Mouse (Mus musculus) myocyte (in vitro differentiated cells): ENCODE data around the gene Cse1l. TPM values are rescaled to one million over a fixed set of nuclear protein-coding genes. Genes with fewer than 3 reads are reported as not detected.

Source experiments
- H3K27me3 ChIP-seq: one replicate; pipeline ENCODE4 v1.6.1; 2011; ENCODE audit not compliant: control insufficient read depth, insufficient read depth, insufficient read length
- H3K36me3 ChIP-seq: one replicate; pipeline ENCODE4 v1.6.1; 2011; ENCODE audit not compliant: control insufficient read depth, insufficient read depth
- H3K4me2 ChIP-seq: one replicate; pipeline ENCODE4 v1.6.1; 2011; ENCODE audit warnings: low read depth, control low read depth
- H3K4me3 ChIP-seq: one replicate; pipeline ENCODE4 v1.5.1; 2011; ENCODE audit warnings: mild to moderate bottlenecking, control low read depth, moderate library complexity
- H3K79me2 ChIP-seq: one replicate; pipeline ENCODE4 v1.6.1; 2011; ENCODE audit not compliant: control insufficient read depth, insufficient read depth
- H3ac ChIP-seq: one replicate; pipeline ENCODE4 v1.6.1; 2011; ENCODE audit not compliant: control insufficient read depth, insufficient read length
- CEBPB ChIP-seq: IDR thresholded peaks from 2 replicates; pipeline ENCODE4 v1.6.1; 2011; ENCODE audit warnings: mild to moderate bottlenecking, moderate library complexity; ENCODE audit not compliant: poor library complexity, insufficient read depth, severe bottlenecking
- E2F4 ChIP-seq: IDR thresholded peaks from one replicate; pipeline ENCODE4 v1.6.1; 2011; ENCODE audit warnings: mild to moderate bottlenecking, control low read depth, moderate library complexity; ENCODE audit not compliant: insufficient read depth
- MAX ChIP-seq: IDR thresholded peaks from one replicate; pipeline ENCODE4 v1.6.1; 2011; ENCODE audit warnings: low read depth, mild to moderate bottlenecking, control low read depth
- MYOD1 ChIP-seq, 3 experiments: IDR thresholded peaks; one replicate each; pipeline ENCODE4 v1.6.1; 2011; ENCODE audit warnings: control low read depth in 2 of 3, low read depth in 2 of 3, mild to moderate bottlenecking in 2 of 3, moderate library complexity in 1 of 3; ENCODE audit not compliant: insufficient read length in 2 of 3, control insufficient read depth in 1 of 3
- MYOG ChIP-seq, 3 experiments: IDR thresholded peaks; one replicate each; pipeline ENCODE4 v1.6.1; 2011; ENCODE audit warnings: control low read depth in 2 of 3, low read depth in 2 of 3, mild to moderate bottlenecking in 2 of 3; ENCODE audit not compliant: insufficient read length in 2 of 3, control insufficient read depth in 1 of 3, insufficient read depth in 1 of 3
- POLR2A ChIP-seq: IDR thresholded peaks from one replicate; pipeline ENCODE4 v1.6.1; 2011; ENCODE audit warnings: low read depth, mild to moderate bottlenecking, control low read depth, moderate library complexity; ENCODE audit not compliant: insufficient read length
- POLR2AphosphoS2 ChIP-seq: IDR thresholded peaks from one replicate; pipeline ENCODE4 v1.6.1; 2011; ENCODE audit warnings: low read depth, control low read depth; ENCODE audit not compliant: insufficient read length
- REST ChIP-seq: IDR thresholded peaks from one replicate; pipeline ENCODE4 v1.6.1; 2011; ENCODE audit warnings: mild to moderate bottlenecking, control low read depth, moderate library complexity; ENCODE audit not compliant: insufficient read depth, insufficient read length
- SRF ChIP-seq: IDR thresholded peaks from one replicate; pipeline ENCODE4 v1.6.1; 2011; ENCODE audit warnings: low read depth; ENCODE audit not compliant: control insufficient read depth, insufficient read length
- TCF12 ChIP-seq: IDR thresholded peaks from one replicate; pipeline ENCODE4 v1.6.1; 2011; ENCODE audit warnings: mild to moderate bottlenecking, control low read depth; ENCODE audit not compliant: poor library complexity, insufficient read depth, severe bottlenecking
- TCF3 ChIP-seq: IDR thresholded peaks from one replicate; pipeline ENCODE4 v1.6.1; 2011; ENCODE audit warnings: low read depth, control low read depth; ENCODE audit not compliant: insufficient read length
- USF1 ChIP-seq: IDR thresholded peaks from one replicate; pipeline ENCODE4 v1.6.1; 2011; ENCODE audit warnings: low read depth, mild to moderate bottlenecking, control low read depth, moderate library complexity
- polyA plus RNA-seq: library from polyadenylated mRNA; unstranded; fragments of >200 nt; fragmentation: generic; extraction: Trizol; gene quantifications from one replicate; pipeline ENCODE4 v1.2.1, GENCODE M21; 2012; ENCODE audit warnings: missing spikeins

The Cse1l gene
- polyA plus RNA-seq, 1 experiment = 26.7 TPM

DNA sequence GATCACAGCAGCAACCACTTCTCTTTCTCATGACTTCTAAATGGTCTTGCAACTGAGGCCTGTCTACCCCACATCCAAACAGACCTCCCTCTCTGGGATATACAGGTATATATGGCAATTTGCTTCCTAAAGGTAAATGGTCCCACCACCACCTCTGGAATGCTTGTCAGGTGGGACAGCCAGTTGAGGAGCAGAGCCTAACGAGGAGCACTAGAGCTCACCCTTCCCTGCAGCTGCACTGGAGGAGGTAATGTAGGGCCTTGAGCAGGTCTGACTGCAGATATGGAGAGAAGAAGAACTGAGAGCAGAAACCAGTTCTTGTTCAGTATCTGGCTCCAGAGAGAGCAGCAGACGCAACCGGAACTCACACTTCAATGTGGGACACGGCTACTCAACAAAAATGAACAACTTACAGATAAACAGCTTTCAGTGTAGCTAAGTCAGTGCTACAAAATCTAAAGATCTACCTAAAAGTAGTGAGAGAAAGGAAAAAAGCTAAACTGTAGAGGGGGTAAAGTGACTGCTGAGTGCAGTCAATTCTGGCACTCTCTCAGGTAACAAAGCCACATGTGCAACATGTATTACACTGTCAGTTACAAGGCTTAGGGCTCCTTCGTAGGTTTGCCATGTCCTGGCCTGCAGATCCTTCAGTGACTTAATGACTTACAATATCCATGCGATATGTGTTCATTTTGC is 68.5 kb downstream of the Cse1l start:
- TF ChIP-seq MYOG (IDR thresholded peaks at IDR 0.05; ENCODE audit: control insufficient read depth in 1 of 3, insufficient read depth in 1 of 3, insufficient read length in 2 of 3, low read depth in 2 of 3) (no peak), SRF (no peak), CEBPB (no peak), E2F4 (no peak)
- Histone ChIP-seq H3K27me3 (no peaks in the 10 kb centered on the region), H3K4me2 (no peak overlapping the region), H3ac (no peak overlapping the region), H3K4me3 (no peak overlapping the region), H3K36me3 (no peaks in the 10 kb centered on the region), H3K79me2 (peaks cover 99% of the 10 kb centered on the region)

DNA sequence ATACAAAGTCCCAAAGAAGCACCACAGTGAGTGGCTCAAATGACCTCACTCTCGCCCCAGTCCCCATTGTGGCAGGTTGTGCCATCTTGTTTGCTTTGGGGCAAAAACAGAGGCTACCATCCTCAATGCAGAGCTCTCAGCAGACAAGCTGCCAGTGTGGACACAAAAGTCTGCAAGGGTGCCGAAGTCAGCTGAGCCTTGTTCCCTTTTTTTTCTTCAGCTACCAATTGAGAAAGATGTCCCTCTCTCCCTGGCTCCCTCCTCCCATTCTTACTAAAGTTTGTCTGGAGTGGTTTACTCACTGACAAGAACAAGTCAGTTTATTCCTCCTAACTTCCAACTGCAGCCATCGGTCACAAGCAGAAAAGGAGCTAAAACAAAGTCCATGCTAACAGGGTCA is 70.5 kb downstream of the Cse1l start:
- Histone ChIP-seq H3ac (no peak overlapping the region), H3K4me3 (no peak overlapping the region), H3K4me2 (peak overlapping the region; percentile 70), H3K79me2 (peaks cover 96% of the 10 kb centered on the region), H3K36me3 (no peaks in the 10 kb centered on the region), H3K27me3 (no peaks in the 10 kb centered on the region)
- TF ChIP-seq POLR2A (no peak), MAX (no peak), USF1 (no peak), E2F4 (no peak), SRF (no peak), REST (no peak), POLR2AphosphoS2 (no peak), TCF3 (no peak), MYOG (IDR thresholded peaks at IDR 0.05; ENCODE audit: control insufficient read depth in 1 of 3, insufficient read depth in 1 of 3, insufficient read length in 2 of 3, low read depth in 2 of 3) (no peak), TCF12 (no peak), MYOD1 (IDR thresholded peaks at IDR 0.05; ENCODE audit: control insufficient read depth in 1 of 3, insufficient read length in 2 of 3, low read depth in 2 of 3) (no peak), CEBPB (no peak)

DNA sequence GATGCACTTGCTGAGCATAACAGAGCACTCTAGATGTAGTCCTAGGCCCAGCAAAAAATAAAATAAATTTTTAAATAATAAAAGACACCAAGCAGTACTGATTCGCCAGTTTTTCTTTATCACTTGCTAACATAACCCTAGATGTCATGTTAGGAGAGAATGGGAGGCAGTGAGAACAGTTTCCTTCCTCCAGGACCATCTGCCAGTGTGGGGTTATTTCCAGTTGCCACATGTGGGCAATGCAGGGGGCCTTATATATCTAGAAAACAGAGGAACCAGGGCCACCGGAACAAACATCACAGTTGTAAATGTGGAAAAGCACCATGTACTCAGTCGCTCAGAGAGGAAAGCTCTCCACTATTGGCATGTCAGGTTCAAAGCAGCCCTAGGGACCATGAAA is 71.7 kb downstream of the Cse1l start:
- Histone ChIP-seq H3K4me3 (no peak overlapping the region), H3K36me3 (no peaks in the 10 kb centered on the region), H3K79me2 (peaks cover 96% of the 10 kb centered on the region), H3ac (no peak overlapping the region), H3K27me3 (no peaks in the 10 kb centered on the region), H3K4me2 (no peak overlapping the region)
- TF ChIP-seq USF1 = no peak

DNA sequence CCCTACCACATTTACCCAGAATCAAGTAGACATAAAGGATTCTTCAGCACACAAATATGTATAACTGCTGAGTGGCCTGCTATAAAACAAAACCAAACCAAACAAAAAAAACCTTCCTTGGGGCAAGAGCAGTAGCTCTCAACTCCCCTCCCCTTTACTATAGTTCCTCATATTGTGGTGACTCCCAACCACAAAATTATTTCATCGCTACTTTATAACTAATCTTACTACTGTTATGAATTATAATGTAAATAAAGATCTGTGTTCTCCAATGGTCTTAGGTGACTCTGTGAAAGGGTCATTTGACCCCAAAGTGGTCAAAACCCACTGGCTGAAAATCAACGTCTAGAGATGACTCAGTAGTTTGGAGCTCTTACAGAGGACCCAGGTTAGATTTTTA is 74.3 kb downstream of the Cse1l start:
- TF ChIP-seq USF1 = no peak
- no peak for TF ChIP-seq TCF12
- no peak for TF ChIP-seq E2F4
- no peak for TF ChIP-seq MYOG (IDR thresholded peaks at IDR 0.05; ENCODE audit: control insufficient read depth in 1 of 3, insufficient read depth in 1 of 3, insufficient read length in 2 of 3, low read depth in 2 of 3)
- no peak for TF ChIP-seq REST
- TF ChIP-seq POLR2AphosphoS2 = no peak
- no peak for TF ChIP-seq MYOD1 (IDR thresholded peaks at IDR 0.05; ENCODE audit: control insufficient read depth in 1 of 3, insufficient read length in 2 of 3, low read depth in 2 of 3)
- TF ChIP-seq MAX = no peak
- TF ChIP-seq TCF3 = no peak
- no peak for TF ChIP-seq SRF
- TF ChIP-seq POLR2A = no peak
- TF ChIP-seq CEBPB = no peak
- Histone ChIP-seq H3ac (no peak overlapping the region), H3K4me3 (no peak overlapping the region), H3K4me2 (no peak overlapping the region), H3K79me2 (peaks cover 96% of the 10 kb centered on the region), H3K36me3 (no peaks in the 10 kb centered on the region), H3K27me3 (no peaks in the 10 kb centered on the region)

DNA sequence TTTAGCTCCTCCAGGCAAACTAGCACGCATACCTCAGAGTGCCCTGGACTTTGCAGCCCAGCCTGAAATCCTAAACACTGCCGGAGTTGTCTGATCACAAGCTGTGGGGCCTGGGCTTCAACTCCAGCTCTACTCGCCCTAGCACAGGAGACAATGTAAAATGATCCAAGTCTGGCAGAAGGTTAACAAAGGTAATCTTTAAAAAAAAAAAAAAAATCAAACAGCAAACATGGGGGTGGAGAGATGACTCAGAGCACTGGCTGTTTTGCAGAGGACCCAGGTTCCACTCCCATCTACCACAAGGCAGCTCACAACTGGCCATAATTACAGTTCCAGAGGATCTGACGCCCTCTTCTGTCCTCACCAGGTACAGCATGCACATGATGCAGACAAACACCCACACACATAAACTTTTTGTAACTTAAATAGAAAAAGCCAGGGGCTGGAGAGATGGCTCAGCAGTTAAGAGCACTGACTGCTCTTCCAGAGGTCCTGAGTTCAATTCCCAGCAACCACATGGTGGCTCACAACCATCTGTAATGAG is 77.6 kb downstream of the Cse1l start:
- Histone ChIP-seq H3ac (no peak overlapping the region), H3K4me2 (no peak overlapping the region), H3K27me3 (no peaks in the 10 kb centered on the region), H3K36me3 (no peaks in the 10 kb centered on the region), H3K79me2 (peaks cover 93% of the 10 kb centered on the region), H3K4me3 (no peak overlapping the region)
- no peak for TF ChIP-seq MAX
